Mouse (Mus musculus): ENCODE measurements around the gene Csf2rb2. TPM values are rescaled to one million over a fixed set of nuclear protein-coding genes. Genes with fewer than 3 reads are reported as not detected.
"Not testable (repeated sequence)": the region's sequence is repeated elsewhere in the genome, so short reads cannot be mapped to it uniquely, and the experiment has no call there.

Csf2rb2 gene
- polyA plus RNA-seq, 1 experiment = 0.20 TPM

DNA sequence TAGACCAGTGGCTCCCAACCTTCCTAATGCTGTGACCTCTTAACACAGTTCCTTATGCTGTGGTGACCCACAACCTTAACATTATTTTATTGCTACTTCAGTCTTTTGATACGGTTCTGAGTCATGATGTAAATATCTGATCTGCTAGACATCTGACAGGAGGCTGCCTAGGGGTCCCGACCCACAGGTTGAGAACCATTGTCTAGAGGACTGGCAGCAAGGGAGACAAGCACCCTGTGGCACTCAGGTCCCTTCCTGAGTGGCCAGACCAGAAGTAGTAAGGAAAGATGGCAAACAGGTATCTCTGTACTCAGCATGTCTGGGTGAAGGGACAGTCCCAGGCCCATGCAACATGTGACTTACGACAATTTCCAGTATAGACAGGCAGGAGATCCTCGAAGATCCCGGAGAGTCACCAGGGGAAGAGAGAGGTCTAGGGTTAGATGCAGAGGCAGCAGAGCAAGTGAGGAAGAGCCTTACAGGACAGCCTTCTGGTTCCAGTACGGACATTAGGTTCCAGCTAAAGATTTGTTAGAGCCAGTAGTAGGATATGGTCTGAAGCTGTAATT lies 1.8 kb downstream of the Csf2rb2 start:
- TF ChIP-seq CTCF (IDR thresholded peaks at IDR 0.05; ENCODE audit: borderline replicate concordance, insufficient read depth, low read depth, low read length) = no peak
- TF ChIP-seq POLR2A (IDR thresholded peaks at IDR 0.05; ENCODE audit: borderline replicate concordance, insufficient read depth, low read length) = no peak
- no peak for DNase-seq
- Histone ChIP-seq H3K27me3 (ENCODE audit: control insufficient read depth, insufficient read depth, low read length) (no peaks in the 10 kb centered on the region), H3K4me3 (replicated peaks; ENCODE audit: insufficient read depth, low read depth, low read length) (no peak overlapping the region), H3K27ac (ENCODE audit: insufficient read depth, low read length) (no peak overlapping the region), H3K4me1 (ENCODE audit: control insufficient read depth, insufficient read depth, low read length) (no peaks in the 10 kb centered on the region)
- 87% methylated on average over 6 of the region's 6 CpGs for WGBS

DNA sequence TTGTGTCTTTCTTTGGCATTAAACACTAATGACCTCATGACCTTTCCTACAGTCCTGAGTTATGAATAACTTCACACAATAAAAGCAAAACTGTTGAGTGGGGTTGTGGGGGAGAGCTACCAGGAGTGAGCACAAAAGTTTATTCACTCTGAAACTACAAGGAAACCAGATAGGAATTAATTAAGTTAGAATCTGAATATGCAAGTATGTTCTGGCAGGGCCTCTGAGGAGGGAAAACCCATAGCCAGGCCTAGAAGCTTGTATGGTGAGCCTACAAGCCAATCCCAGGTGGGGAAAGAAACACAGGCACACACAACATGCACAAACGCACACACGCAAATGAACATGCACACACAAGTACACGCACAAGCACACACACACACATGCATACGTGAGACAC lies 2.8 kb downstream of the Csf2rb2 start:
- no peaks in the 10 kb centered on the region for H3K4me1 ChIP-seq (ENCODE audit: control insufficient read depth, insufficient read depth, low read length)
- H3K27me3 ChIP-seq (ENCODE audit: control insufficient read depth, insufficient read depth, low read length) = no peaks in the 10 kb centered on the region
- H3K4me3 ChIP-seq (replicated peaks; ENCODE audit: insufficient read depth, low read depth, low read length) = no peak overlapping the region
- TF ChIP-seq CTCF (IDR thresholded peaks at IDR 0.05; ENCODE audit: borderline replicate concordance, insufficient read depth, low read depth, low read length) (no peak), POLR2A (IDR thresholded peaks at IDR 0.05; ENCODE audit: borderline replicate concordance, insufficient read depth, low read length) (no peak)
- DNase-seq = no peak
- WGBS = 95% methylated on average over 4 of the region's 4 CpGs
- H3K27ac ChIP-seq (ENCODE audit: insufficient read depth, low read length) = no peak overlapping the region

DNA sequence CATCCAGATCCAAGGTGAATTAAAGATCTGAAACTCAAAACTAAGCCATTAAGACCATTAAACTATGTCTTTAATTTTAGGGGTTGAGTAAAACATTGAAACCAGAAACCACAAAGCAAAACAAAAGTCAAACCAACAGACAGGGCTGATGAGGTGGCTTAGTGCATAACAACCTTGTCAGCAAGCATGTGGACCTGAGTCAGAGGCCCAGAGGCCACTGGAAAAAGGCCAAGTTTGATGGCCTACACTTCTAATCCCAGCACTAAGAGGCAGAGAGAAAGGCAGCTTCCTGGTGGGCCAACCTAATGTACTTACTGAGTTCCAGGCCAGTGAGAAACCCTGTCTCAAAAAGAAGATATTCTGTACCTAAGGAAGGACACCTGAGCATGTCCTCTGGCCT lies 4.7 kb downstream of the Csf2rb2 start:
- DNase-seq = no peak
- no peak overlapping the region for H3K4me3 ChIP-seq (replicated peaks; ENCODE audit: insufficient read depth, low read depth, low read length)
- H3K4me1 ChIP-seq (ENCODE audit: control insufficient read depth, insufficient read depth, low read length) = no peaks in the 10 kb centered on the region
- H3K27ac ChIP-seq (ENCODE audit: insufficient read depth, low read length) = no peak overlapping the region
- TF ChIP-seq CTCF (IDR thresholded peaks at IDR 0.05; ENCODE audit: borderline replicate concordance, insufficient read depth, low read depth, low read length) = no peak
- TF ChIP-seq POLR2A (IDR thresholded peaks at IDR 0.05; ENCODE audit: borderline replicate concordance, insufficient read depth, low read length) = no peak
- H3K27me3 ChIP-seq (ENCODE audit: control insufficient read depth, insufficient read depth, low read length) = no peaks in the 10 kb centered on the region

DNA sequence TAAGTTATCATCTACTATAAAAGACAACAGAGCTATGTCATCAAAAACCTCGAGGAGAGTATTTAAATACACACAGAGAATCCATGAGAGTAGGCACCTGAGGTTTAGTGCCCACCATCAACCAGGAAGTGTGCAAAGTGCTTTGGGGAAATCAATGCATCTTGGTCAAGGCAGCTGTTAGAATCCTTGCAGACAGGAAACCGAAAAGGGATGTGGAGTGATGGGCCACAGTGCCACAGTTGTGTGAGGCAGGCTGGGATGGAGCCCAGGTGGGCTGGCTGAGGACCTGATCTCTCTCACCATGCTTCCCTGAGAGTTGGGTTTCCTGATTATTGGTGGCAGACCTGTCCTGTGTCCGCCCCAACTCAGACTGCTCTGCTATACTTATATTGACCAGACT lies 5.9 kb downstream of the Csf2rb2 start:
- no peak overlapping the region for H3K4me3 ChIP-seq (replicated peaks; ENCODE audit: insufficient read depth, low read depth, low read length)
- TF ChIP-seq POLR2A (IDR thresholded peaks at IDR 0.05; ENCODE audit: borderline replicate concordance, insufficient read depth, low read length) = no peak
- TF ChIP-seq CTCF (IDR thresholded peaks at IDR 0.05; ENCODE audit: borderline replicate concordance, insufficient read depth, low read depth, low read length) = no peak
- no peaks in the 10 kb centered on the region for H3K27me3 ChIP-seq (ENCODE audit: control insufficient read depth, insufficient read depth, low read length)
- no peaks in the 10 kb centered on the region for H3K4me1 ChIP-seq (ENCODE audit: control insufficient read depth, insufficient read depth, low read length)
- no peak for DNase-seq
- 74% methylated on average over 3 of the region's 3 CpGs for WGBS
- H3K27ac ChIP-seq (ENCODE audit: insufficient read depth, low read length) = no peak overlapping the region

DNA sequence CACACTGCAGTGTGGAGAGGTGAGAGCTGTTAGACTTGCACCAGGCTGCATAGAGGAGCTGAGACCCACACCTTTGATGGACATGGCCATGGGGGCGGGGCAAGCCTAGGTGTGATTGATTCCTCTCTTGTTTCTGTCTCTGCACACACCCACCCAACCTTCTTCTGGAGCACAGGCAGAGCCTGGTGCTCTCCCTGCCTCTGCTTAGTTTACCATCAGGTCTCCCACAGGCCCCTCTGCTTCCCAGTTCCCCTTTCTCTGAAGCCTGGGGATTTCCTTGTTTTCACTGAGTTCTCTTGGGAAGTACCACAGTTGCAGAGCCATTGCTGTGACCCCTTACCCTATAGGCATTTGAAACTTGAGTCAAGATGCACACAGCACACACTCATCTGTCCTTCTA lies 7.0 kb downstream of the Csf2rb2 start:
- no peaks in the 10 kb centered on the region for H3K4me1 ChIP-seq (ENCODE audit: control insufficient read depth, insufficient read depth, low read length)
- no peak for DNase-seq
- H3K4me3 ChIP-seq (replicated peaks; ENCODE audit: insufficient read depth, low read depth, low read length) = no peak overlapping the region
- 84% methylated on average over 1 of the region's 1 CpGs for WGBS
- no peak overlapping the region for H3K27ac ChIP-seq (ENCODE audit: insufficient read depth, low read length)
- H3K27me3 ChIP-seq (ENCODE audit: control insufficient read depth, insufficient read depth, low read length) = no peaks in the 10 kb centered on the region
- TF ChIP-seq CTCF (IDR thresholded peaks at IDR 0.05; ENCODE audit: borderline replicate concordance, insufficient read depth, low read depth, low read length) (no peak), POLR2A (IDR thresholded peaks at IDR 0.05; ENCODE audit: borderline replicate concordance, insufficient read depth, low read length) (no peak)

DNA sequence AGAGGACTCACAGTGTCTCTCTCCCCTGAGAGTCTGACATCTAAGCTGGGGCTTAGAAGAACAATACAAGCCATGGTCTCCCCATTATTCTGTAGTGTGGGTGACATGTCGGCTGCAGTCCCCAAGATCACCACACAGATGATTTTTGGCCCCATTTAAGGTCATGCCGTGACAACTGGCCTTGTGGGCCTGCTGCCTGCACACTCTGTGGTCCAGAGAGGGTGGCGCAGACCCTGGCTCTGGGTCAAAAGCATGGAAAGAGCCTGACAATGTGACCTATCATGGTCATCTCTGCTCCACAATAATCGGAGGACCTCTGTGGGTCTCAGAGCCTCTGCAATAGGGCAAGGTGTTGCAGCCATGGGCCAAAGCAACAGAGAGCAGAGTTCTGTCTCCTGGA lies 11.8 kb downstream of the Csf2rb2 start:
- Histone ChIP-seq H3K27ac (ENCODE audit: insufficient read depth, low read length) (no peak overlapping the region), H3K4me1 (ENCODE audit: control insufficient read depth, insufficient read depth, low read length) (peaks cover 6% of the 10 kb centered on the region), H3K27me3 (ENCODE audit: control insufficient read depth, insufficient read depth, low read length) (no peaks in the 10 kb centered on the region), H3K4me3 (replicated peaks; ENCODE audit: insufficient read depth, low read depth, low read length) (no peak overlapping the region)
- no peak for DNase-seq
- TF ChIP-seq POLR2A (IDR thresholded peaks at IDR 0.05; ENCODE audit: borderline replicate concordance, insufficient read depth, low read length) = no peak
- WGBS = 62% methylated on average over 4 of the region's 4 CpGs

DNA sequence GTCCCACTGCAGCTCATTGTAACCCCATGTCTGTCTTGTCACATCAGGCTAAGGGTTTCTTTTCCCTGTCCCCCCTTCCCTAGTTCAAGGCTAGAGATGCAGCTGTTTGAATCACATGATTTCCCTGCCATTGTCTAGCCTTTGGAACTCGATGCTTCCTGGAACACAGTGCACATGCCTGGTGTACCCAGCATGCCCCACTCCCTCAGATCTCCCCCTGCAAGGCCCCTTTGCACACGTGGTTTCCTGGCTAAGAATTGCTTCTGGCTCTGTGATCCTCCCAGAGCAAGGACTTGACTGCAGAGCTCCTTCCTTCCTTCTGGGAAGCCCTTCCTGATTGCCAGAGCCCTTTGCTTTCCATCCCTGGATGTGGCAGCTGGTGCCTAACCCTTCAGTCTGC lies 12.3 kb downstream of the Csf2rb2 start:
- not testable (repeated sequence) for H3K27ac ChIP-seq (ENCODE audit: insufficient read depth, low read length); DNase-seq; H3K4me1 ChIP-seq (ENCODE audit: control insufficient read depth, insufficient read depth, low read length); H3K4me3 ChIP-seq (replicated peaks; ENCODE audit: insufficient read depth, low read depth, low read length); H3K27me3 ChIP-seq (ENCODE audit: control insufficient read depth, insufficient read depth, low read length)
- WGBS = 29% methylated on average over 2 of the region's 2 CpGs

DNA sequence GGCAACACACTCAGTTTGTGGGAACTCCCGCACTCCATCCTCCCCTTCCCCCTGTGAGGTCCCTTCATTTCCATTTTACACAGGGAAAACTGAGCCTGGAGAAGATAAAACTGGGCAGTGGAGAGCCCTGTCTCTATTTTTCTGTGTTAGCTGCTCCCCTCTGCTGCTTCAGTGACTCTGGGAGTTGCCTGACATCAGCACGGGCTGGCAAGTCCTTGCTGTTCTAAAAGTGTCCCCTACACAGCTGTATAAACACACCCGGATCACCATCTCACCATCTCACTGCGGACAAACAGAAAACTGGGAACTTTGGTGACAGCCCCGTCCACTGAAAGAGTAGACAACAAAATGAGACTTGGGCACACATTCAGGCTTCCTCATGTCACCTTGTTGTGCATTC lies 15.7 kb downstream of the Csf2rb2 start:
- not testable (repeated sequence) for H3K27me3 ChIP-seq (ENCODE audit: control insufficient read depth, insufficient read depth, low read length); H3K4me1 ChIP-seq (ENCODE audit: control insufficient read depth, insufficient read depth, low read length); H3K4me3 ChIP-seq (replicated peaks; ENCODE audit: insufficient read depth, low read depth, low read length); H3K27ac ChIP-seq (ENCODE audit: insufficient read depth, low read length); DNase-seq
- 82% methylated on average over 5 of the region's 5 CpGs for WGBS

DNA sequence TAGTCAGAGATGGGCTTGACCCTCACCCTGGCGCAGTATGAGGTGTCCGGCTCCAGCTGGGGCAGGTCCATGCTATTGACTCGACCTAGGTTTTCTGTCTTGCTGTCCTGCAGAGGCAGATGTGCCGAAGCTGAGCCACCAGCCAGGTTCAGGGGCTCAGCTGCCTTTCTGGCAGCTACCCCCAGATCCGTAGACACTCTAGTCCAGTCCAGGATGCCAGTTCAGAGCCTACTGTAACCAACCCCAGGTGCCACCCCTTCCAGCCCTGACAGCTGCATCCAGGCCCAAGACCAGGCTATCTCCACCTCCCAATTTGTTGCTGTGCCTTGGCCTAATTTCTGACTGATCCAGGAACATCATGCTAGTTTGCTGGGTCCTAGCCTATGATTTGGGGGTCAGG lies 17.6 kb downstream of the Csf2rb2 start:
- no peak for TF ChIP-seq POLR2A (IDR thresholded peaks at IDR 0.05; ENCODE audit: borderline replicate concordance, insufficient read depth, low read length)
- TF ChIP-seq CTCF (IDR thresholded peaks at IDR 0.05; ENCODE audit: borderline replicate concordance, insufficient read depth, low read depth, low read length) = no peak
- WGBS = 60% methylated on average over 5 of the region's 5 CpGs
- DNase-seq = no peak
- H3K27me3 ChIP-seq (ENCODE audit: control insufficient read depth, insufficient read depth, low read length) = no peaks in the 10 kb centered on the region
- peaks cover 6% of the 10 kb centered on the region for H3K4me1 ChIP-seq (ENCODE audit: control insufficient read depth, insufficient read depth, low read length)
- no peak overlapping the region for H3K27ac ChIP-seq (ENCODE audit: insufficient read depth, low read length)
- H3K4me3 ChIP-seq (replicated peaks; ENCODE audit: insufficient read depth, low read depth, low read length) = no peak overlapping the region
